Comparison of ENCODE assay signal across 25 mouse cellular contexts in genomic region chr17:43128305-43128704, GRCm38 (mm10).
DNase-seq lines count a peak whose midpoint lies in the region; ATAC-seq and TF ChIP-seq lines count a peak whose summit lies in the region.
"Had no signal": no experiment of that assay in that cellular context is flagged by ENCODE, and none has a peak within 500 bp of the region (broad histone marks: within the 10 kb centered on the region; RNA-seq: fewer than 3 reads in every experiment).

No protein-coding gene starts in this region.

- H3K4me1 ChIP-seq in hindbrain, postnatal 0 days (ENCODE audit: insufficient read depth, low read length): no peaks in the 10 kb centered on the region
- H3K4me1 ChIP-seq: embryonic facial prominence, embryonic 10.5 days; embryonic facial prominence, embryonic 12.5 days; forebrain, embryonic 13.5 days; forebrain, embryonic 15.5 days had no signal

- no peak overlapping the region for H3K4me2 ChIP-seq in hindbrain, postnatal 0 days (ENCODE audit: low read depth, low read length)
- H3K4me2 ChIP-seq: embryonic facial prominence, embryonic 12.5 days; forebrain, embryonic 13.5 days; forebrain, embryonic 15.5 days had no signal

- no peak overlapping the region for H3K27ac ChIP-seq in hindbrain, postnatal 0 days
- H3K27ac ChIP-seq: embryonic facial prominence, embryonic 10.5 days; embryonic facial prominence, embryonic 12.5 days; forebrain, embryonic 13.5 days; forebrain, embryonic 15.5 days had no signal

- 90% methylated on average over 3 of the region's 3 CpGs for WGBS in hindbrain, postnatal 0 days

- no peak overlapping the region for H3K4me3 ChIP-seq in hindbrain, postnatal 0 days (ENCODE audit: low read length)
- H3K4me3 ChIP-seq: embryonic facial prominence, embryonic 10.5 days; embryonic facial prominence, embryonic 12.5 days; forebrain, embryonic 13.5 days; forebrain, embryonic 15.5 days had no signal

- no peaks in the 10 kb centered on the region for H3K27me3 ChIP-seq in hindbrain, postnatal 0 days (ENCODE audit: insufficient read depth, low read length)
- H3K27me3 ChIP-seq: CH12.LX; embryonic facial prominence, embryonic 12.5 days; forebrain, embryonic 13.5 days; forebrain, embryonic 15.5 days; Patski had no signal

- H3K9me3 ChIP-seq in hindbrain, postnatal 0 days (ENCODE audit: low read length): no peaks in the 10 kb centered on the region
- H3K9me3 ChIP-seq: embryonic facial prominence, embryonic 10.5 days; embryonic facial prominence, embryonic 12.5 days; forebrain, embryonic 13.5 days; forebrain, embryonic 15.5 days had no signal

- no peaks in the 10 kb centered on the region for H3K36me3 ChIP-seq in hindbrain, postnatal 0 days (ENCODE audit: insufficient read depth, low read length)
- H3K36me3 ChIP-seq: embryonic facial prominence, embryonic 10.5 days; embryonic facial prominence, embryonic 12.5 days; forebrain, embryonic 15.5 days; G1E had no signal

- no peak for TF ChIP-seq CTCF in hindbrain, postnatal 0 days (IDR thresholded peaks at IDR 0.05; ENCODE audit: low read depth)

- peak; percentile 94 for ATAC-seq in granulocyte monocyte progenitor cell, adult 5-6 weeks (replicated peaks; ENCODE audit: poor library complexity, severe bottlenecking)
- peak; percentile 94 for ATAC-seq in megakaryocyte progenitor cell, adult 5-6 weeks (replicated peaks; ENCODE audit: poor library complexity)
- no peak for ATAC-seq in hindbrain, postnatal 0 days
- ATAC-seq: activated CD4-positive, CD25-positive, alpha-beta regulatory T cell, adult 4 months; CD4-positive, CD25-positive, alpha-beta regulatory T cell, adult 4 months; forebrain, embryonic 13.5 days; forebrain, embryonic 15.5 days; forebrain, postnatal 0 days; Patski had no signal

- DNase-seq in 416B (ENCODE audit: low read depth): peak; percentile 48
- DNase-seq in cerebellum, postnatal 4 days (ENCODE audit: low spot score in 2 of 2): no peak
- DNase-seq in hindbrain, postnatal 0 days (ENCODE audit: low spot score): no peak
- DNase-seq: adrenal gland, adult 8-10 months; adrenal gland, postnatal 14 days; adrenal gland, postnatal 36 days; B cell, adult 2 months; cerebellum, adult 11 months; cerebellum, adult 18-20 months; cerebellum, adult 8-10 months; cerebellum, adult 9-11 months; cerebellum, postnatal 14 days; cerebellum, postnatal 36 days; forebrain, postnatal 0 days had no signal

- no peak overlapping the region for H3K9ac ChIP-seq in hindbrain, postnatal 0 days (replicated peaks; ENCODE audit: low read length)
- H3K9ac ChIP-seq: embryonic facial prominence, embryonic 12.5 days; forebrain, embryonic 13.5 days; forebrain, embryonic 15.5 days; forebrain, postnatal 0 days had no signal
